Mouse (Mus musculus) layer of hippocampus, adult 9-11 months (tissue): Measurements from ENCODE around the gene Zbtb21.
A peak's percentile ranks its signal among the peaks of the same experiment; 100 is the strongest.
"Not testable (repeated sequence)": the region's sequence is repeated elsewhere in the genome, so short reads cannot be mapped to it uniquely, and the experiment has no call there.

ENCODE experiments used
- DNase-seq: peaks from one replicate; pipeline ENCODE4 v3.0.0; 2022

The Zbtb21 gene

GRCm38 (mm10) chr16:97962151-97962948 is at the start of gene Zbtb21, which contains the start of gene C2cd2:
TSS of gene Zbtb21 (minus strand) at chr16:97962622.
TSS of gene C2cd2 (minus strand) at chr16:97962598.
- peak; percentile 98 for DNase-seq

DNA sequence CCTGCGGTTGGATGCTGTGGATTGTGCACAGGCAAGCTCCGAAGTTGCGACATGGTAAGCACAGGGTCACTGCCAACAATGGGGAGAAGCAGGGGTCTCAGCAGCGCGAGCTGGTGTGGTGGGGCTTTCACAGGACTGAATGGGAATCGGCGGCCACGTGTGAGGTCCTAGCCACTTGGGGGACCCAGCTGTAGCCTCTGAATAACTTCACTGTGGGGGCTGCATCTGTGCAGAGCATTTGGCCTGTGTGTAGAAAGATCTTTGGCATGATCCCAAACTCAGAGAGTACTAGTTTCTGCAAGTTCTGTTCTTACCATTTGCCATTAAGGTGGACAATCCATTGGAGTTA is 34.9 kb upstream of the Zbtb21 start:
- not testable (repeated sequence) for DNase-seq

- peak; percentile 92 for DNase-seq
Measured at GRCm38 (mm10) chr16:97996616-97997382, 34.4 kb upstream of the Zbtb21 start, which contains the start of gene B230307C23Rik. TSS of gene B230307C23Rik (plus strand) at chr16:97997315.

GRCm38 (mm10) chr16:97995849-97996615 is 33.6 kb upstream of the Zbtb21 start:
- DNase-seq, result peak; percentile 19

DNA sequence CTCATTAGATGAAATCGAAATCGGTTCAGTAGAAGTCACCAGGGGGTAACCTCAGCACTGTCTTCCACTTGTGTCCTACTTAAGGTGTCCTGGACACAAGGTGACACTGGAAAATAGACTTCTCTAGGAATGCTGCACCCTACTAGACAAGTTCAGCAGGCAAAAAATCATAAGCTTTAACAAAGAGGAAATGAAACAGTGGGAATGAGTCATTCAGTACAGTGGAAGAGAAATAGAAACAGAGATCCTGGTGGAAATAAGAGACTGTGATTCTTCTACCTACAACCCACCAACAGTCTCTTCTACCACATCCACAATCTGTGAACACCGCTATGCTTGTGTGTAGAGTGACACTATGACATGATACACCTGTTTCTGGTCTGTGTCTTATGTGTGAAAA is 30.1 kb upstream of the Zbtb21 start:
- not testable (repeated sequence) for DNase-seq

GRCm38 (mm10) chr16:97991517-97991916 is 29.1 kb upstream of the Zbtb21 start:
- no peak for DNase-seq

- DNase-seq, result no peak
Measured at GRCm38 (mm10) chr16:97984589-97984988, 22.2 kb upstream of the Zbtb21 start.

DNA sequence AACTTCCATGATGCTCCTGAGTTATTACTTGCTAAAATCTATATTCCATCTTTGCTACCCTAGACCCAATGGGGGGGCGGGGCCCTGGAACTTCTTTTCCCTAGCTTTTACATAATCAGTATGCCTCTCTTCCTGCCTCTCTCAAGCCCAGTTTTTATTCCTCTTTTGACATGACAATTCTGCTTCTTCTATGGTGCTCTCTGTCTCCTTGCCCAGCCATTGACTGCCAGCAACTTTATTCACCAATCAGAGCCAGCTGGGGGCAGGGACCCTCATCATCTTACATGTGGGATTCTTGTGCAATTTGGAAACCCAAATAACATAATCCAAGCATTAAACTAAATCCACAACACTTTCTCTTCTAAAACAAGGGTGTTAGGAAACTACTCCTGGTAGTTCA is 18.9 kb upstream of the Zbtb21 start:
- DNase-seq, result no peak

DNA sequence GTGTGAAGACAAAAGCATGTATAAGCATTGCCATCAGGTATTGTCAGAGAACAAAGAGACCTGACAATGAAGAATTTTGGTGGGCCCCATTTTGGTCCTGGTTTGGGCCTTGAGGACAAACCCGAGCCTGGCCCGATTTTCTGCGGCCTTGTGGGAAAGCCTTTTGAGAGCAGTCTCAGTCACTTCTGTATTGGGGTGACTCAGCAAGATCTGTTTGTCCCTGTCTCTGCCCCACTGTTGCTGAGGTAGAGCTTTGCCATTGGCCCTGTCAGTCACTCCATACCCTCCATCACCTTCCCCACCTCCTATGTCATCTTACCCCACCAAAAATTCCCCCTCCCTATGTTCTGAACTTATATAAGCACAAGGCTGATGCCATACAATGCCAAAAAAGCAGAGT is 15.3 kb upstream of the Zbtb21 start:
- DNase-seq, result no peak

- DNase-seq, result no peak
Measured at GRCm38 (mm10) chr16:97977277-97977676, 14.9 kb upstream of the Zbtb21 start.

- no peak for DNase-seq
Measured at GRCm38 (mm10) chr16:97963956-97964540, 1.6 kb upstream of the Zbtb21 start.

DNA sequence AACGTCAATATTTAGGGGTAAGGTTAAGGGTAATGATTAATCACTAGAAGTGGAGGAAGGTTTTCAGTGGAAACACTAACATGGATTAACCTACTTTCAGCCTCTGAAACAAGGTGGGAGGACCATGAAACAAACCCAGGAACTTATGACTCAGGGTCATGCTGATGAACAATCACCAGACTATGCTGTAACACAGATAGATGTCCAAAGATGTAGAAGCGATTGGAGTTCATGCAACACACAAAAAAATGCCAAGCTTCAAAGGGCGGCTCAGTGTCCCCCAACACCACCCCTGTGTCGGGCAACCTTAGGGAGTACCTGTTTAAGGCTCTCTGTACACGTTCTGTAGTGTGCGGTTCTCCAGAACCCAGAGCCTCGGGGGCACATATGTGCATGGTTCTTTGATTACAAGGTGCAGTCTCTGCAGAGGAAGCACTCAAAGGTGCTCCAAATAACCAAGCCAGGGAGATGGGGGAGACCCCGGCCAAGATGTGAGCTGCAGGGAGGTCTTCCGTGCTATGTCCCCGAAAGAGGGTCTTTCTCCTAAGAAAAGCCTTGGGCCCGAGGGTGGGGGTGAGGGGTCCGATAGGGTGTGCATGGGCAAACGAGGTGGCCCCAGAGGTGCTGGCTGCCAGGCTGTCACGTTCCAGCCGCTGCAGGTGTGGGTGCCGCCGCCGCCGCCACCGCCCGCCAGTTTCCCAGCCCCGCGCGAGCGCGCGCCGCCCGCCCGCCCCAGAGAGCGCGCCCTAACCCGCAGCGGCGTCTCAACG is 856 bp downstream of the Zbtb21 start:
- DNase-seq, result no peak

DNA sequence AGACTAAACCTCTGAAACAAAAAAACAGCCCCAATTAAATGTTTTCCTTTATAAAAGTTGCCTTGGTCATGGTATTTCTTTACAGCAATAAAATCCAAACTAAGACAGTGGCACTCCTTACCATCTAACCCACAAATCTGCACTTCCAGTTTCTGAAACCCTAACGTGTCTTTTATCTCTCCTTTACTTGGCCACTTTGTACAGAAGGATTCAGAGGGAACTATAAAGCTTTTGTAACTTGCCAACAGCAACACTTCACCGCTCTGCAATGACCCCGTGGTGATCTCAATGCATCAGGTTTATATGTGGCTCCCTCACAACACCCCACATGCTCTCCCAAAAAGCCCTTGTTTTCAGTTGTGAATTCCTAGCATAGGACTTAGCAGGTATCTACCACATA is 2.1 kb downstream of the Zbtb21 start:
- no peak for DNase-seq

DNA sequence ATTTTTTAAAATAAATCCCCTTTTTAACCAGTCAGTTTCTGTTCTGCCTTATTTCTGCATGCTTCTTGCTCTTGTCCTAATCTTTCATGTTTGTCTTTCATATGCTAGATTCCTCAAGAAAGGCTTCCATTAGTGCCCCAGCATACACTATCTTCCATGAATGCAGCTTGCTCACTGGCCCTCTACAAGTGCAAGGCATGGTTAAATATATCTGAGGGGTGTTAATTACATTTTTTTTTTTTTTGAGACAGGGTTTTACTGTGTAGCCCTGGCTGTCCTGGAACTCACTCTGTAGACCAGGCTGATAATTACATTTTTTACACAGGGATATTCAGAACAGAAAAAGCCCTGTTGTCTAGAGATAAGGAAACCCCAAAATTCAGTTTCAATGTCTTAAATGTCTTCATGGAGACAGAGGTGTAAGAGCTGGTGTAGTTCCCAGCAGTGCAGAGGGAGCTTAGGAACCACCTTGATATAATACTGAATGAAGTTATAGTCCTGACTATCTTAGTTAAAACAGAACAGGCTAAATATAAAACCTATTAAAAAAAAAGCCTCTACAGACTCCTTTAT is 3.9 kb downstream of the Zbtb21 start:
- no peak for DNase-seq

DNA sequence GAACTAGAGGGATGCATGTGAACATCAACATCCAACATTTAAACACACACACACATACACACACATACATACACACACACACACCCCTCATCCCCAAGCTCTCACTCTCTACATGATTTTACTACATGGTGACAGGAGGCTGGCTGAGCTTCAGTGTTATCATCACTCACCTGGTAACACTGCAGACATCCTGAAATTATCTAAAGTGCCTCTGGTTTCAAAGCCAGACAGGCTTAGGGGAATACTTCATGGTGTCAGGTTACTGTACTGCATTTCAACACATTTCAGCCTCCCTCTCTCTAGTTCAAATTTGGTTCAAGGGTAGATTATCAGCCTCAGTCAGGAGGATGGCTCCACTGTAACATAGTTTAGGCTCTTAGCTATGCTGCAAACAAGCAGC is 4.8 kb downstream of the Zbtb21 start:
- DNase-seq, result no peak

DNA sequence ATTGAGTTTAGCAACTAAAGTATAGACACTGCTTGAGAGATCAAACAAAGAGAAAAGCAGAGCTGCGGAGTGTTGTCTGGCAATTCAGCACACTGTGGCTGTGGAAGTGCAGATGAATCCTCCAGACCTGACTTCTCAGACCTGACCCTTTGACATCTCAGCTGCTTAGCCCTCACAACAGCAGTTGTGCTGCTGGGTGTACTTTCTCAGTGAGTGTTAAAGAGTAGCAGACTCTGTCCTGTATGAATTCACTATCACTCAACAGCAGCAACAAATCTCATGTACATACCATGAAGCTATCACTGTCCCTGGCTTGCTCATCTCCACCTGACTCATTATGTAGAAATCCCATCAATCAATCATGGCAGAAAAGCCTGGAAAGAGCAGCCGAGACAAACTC is 6.4 kb downstream of the Zbtb21 start:
- no peak for DNase-seq

- no peak for DNase-seq
Measured at GRCm38 (mm10) chr16:97953300-97953699, 9.1 kb downstream of the Zbtb21 start.

DNA sequence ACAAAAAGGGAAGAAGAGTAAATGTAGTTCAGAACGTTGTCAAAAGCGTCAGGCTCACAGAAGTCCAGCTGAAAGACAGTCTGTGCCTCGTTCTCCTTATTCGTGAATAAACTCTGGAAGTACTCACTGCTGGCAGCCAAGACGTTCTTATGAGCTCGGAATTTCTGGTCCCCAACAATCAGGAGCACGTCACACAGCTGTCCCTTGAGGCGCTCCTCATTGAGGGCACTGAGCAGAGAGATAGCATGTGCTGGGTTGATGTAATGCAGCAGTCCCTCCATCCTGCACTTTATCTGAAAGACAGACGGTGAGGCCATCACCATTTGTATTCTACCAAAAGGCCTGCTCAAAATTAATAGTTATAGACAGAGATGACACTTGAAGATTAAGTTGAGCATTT is 9.6 kb downstream of the Zbtb21 start:
- no peak for DNase-seq

- no peak for DNase-seq
Measured at GRCm38 (mm10) chr16:97952371-97952770, 10.1 kb downstream of the Zbtb21 start.

DNA sequence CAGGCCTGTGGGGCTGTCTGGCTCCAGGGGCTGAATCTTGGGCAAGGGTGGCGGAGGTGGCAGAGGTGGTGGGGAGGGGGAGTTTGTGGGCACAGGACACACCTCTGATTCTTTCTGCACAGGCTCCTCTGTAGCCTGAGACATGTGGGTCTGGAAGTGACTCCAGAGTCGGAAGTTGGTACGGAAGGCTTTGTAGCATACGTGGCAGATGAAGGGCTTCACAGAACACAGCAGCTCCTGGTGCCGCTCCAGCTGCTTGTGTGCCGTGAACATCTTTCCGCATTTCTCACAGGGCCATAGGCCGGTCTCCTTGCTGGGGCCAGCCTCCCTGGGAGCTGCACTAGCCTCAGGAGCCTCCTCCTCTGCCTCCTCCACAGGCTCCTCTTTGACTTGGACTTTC is 12.4 kb downstream of the Zbtb21 start:
- no peak for DNase-seq

DNA sequence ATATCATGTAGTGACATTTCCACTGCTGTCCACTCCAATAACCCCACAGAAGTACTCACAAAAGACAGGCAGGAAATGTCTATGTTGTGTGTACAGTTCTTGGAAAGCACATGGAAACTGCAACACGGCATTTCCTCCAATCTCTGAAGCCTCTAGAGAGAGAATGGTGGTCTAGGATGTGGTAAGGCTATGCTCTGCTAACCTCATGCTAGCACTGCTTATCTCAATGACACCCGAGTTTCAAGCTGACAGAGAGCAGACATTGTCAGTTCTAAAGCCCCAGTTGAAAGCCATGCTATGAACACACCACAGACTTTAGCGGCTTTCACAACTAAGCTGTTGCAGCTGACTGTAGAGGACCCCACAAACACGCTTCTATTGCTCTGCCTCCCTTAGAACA is 13.6 kb downstream of the Zbtb21 start:
- DNase-seq, result no peak

- not testable (repeated sequence) for DNase-seq
Measured at GRCm38 (mm10) chr16:97946993-97947392, 15.4 kb downstream of the Zbtb21 start.
